Mouse (Mus musculus) myocyte (in vitro differentiated cells): ENCODE measurements around the gene Stoml3.

Experiments used
- CEBPB ChIP-seq: IDR thresholded peaks from 2 replicates; pipeline ENCODE4 v1.6.1; 2011; ENCODE audit warnings: mild to moderate bottlenecking, moderate library complexity; ENCODE audit not compliant: poor library complexity, insufficient read depth, severe bottlenecking
- E2F4 ChIP-seq: IDR thresholded peaks from one replicate; pipeline ENCODE4 v1.6.1; 2011; ENCODE audit warnings: mild to moderate bottlenecking, control low read depth, moderate library complexity; ENCODE audit not compliant: insufficient read depth
- MAX ChIP-seq: IDR thresholded peaks from one replicate; pipeline ENCODE4 v1.6.1; 2011; ENCODE audit warnings: low read depth, mild to moderate bottlenecking, control low read depth
- MYOD1 ChIP-seq, 3 experiments: IDR thresholded peaks; one replicate each; pipeline ENCODE4 v1.6.1; 2011; ENCODE audit warnings: control low read depth in 2 of 3, low read depth in 2 of 3, mild to moderate bottlenecking in 2 of 3, moderate library complexity in 1 of 3; ENCODE audit not compliant: insufficient read length in 2 of 3, control insufficient read depth in 1 of 3
- MYOG ChIP-seq, 3 experiments: IDR thresholded peaks; one replicate each; pipeline ENCODE4 v1.6.1; 2011; ENCODE audit warnings: control low read depth in 2 of 3, low read depth in 2 of 3, mild to moderate bottlenecking in 2 of 3; ENCODE audit not compliant: insufficient read length in 2 of 3, control insufficient read depth in 1 of 3, insufficient read depth in 1 of 3
- POLR2A ChIP-seq: IDR thresholded peaks from one replicate; pipeline ENCODE4 v1.6.1; 2011; ENCODE audit warnings: low read depth, mild to moderate bottlenecking, control low read depth, moderate library complexity; ENCODE audit not compliant: insufficient read length
- POLR2AphosphoS2 ChIP-seq: IDR thresholded peaks from one replicate; pipeline ENCODE4 v1.6.1; 2011; ENCODE audit warnings: low read depth, control low read depth; ENCODE audit not compliant: insufficient read length
- REST ChIP-seq: IDR thresholded peaks from one replicate; pipeline ENCODE4 v1.6.1; 2011; ENCODE audit warnings: mild to moderate bottlenecking, control low read depth, moderate library complexity; ENCODE audit not compliant: insufficient read depth, insufficient read length
- SRF ChIP-seq: IDR thresholded peaks from one replicate; pipeline ENCODE4 v1.6.1; 2011; ENCODE audit warnings: low read depth; ENCODE audit not compliant: control insufficient read depth, insufficient read length
- TCF12 ChIP-seq: IDR thresholded peaks from one replicate; pipeline ENCODE4 v1.6.1; 2011; ENCODE audit warnings: mild to moderate bottlenecking, control low read depth; ENCODE audit not compliant: poor library complexity, insufficient read depth, severe bottlenecking
- USF1 ChIP-seq: IDR thresholded peaks from one replicate; pipeline ENCODE4 v1.6.1; 2011; ENCODE audit warnings: low read depth, mild to moderate bottlenecking, control low read depth, moderate library complexity

DNA sequence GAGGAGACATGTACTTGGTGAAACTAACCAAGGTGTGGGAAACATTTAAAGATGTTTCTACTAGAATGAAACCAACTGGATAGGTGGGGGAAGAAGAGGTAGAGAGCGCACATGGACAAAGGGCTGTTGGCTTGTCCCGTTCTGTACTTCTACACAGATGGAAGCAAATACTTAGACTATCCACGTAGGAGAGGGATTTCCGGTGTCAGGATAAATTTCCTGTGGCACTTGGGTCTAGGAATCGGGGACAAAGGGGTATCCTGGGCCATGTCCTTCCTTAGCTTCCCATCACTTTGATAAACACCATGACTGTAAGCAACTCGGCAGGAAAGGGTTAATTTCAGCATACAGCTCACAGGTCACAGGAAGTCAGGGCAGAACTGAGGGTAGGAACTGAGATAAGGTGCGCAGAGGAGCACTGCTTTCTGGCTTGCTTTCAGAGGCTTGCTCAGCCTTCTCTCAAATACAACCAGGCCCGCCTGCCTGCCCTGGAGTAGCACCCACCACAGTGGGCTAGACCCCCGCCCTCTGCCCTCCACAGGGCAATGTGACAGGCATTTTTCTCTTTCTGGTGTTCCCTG lies 1.4 kb upstream of the Stoml3 start:
- TF ChIP-seq TCF12 (no peak), POLR2A (no peak), MYOD1 (IDR thresholded peaks at IDR 0.05; ENCODE audit: control insufficient read depth in 1 of 3, insufficient read length in 2 of 3, low read depth in 2 of 3) (no peak), CEBPB (no peak), MYOG (IDR thresholded peaks at IDR 0.05; ENCODE audit: control insufficient read depth in 1 of 3, insufficient read depth in 1 of 3, insufficient read length in 2 of 3, low read depth in 2 of 3) (no peak), E2F4 (no peak), MAX (no peak), USF1 (no peak), POLR2AphosphoS2 (no peak), SRF (no peak), REST (no peak)
